Mouse (Mus musculus): ENCODE measurements at regions not wholly inside any gene's neighbourhood (a gene's known extent, or its start where the extent isn't known, plus 50 kb on each side); places are given as distances from the start of the nearest gene placed in this dataset.
"Not testable (repeated sequence)": the region's sequence is repeated elsewhere in the genome, so short reads cannot be mapped to it uniquely, and the experiment has no call there.

- in situ Hi-C loops (cut with MboI, MseI): no loop called here
Measured at GRCm38 (mm10) chr16:50783240-50783639, 192.3 kb upstream of the Ccdc54 start.

DNA sequence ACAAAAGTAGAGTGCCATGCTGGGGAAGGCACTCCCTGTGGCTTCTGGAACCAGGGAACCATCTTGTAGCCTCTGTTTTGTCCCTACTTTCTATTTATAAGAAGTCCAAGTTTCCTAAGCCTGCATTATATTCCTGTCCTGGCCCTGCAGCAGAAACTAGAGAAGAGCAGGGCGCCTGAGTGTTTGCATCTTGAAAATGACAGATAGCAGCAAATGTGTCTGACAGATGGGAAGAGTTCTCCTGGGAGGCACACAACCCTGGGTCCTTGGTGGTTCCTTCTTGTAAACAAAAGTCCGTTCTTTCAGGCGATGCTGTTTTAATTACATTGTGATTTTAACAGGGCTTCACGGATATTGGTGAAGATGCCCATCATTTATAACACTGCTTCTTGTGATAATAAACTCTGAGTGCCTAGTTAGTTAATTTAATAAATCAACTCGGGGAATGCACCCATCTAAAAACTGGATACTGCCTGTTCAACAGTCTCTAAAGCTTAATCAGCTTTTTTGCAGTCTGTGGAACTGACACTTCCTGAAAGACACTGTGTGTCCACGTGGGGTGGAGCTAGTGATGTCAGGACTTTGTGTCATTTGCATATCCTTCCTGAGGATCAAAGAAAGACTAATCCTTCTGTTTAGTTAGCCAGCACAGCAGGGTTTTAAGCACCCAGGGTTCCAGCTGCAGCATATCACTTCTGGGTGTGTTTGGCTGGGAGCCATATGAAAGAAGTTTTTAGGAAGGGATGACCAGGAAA is 188.3 kb upstream of the Ccdc54 start:
- in situ Hi-C loops (cut with MboI, MseI): no loop called here

GRCm38 (mm10) chr16:50774699-50775098 is 183.7 kb upstream of the Ccdc54 start:
- in situ Hi-C loops (cut with MboI, MseI): not testable (repeated sequence)

GRCm38 (mm10) chr16:50766055-50766770 is 175.3 kb upstream of the Ccdc54 start:
- in situ Hi-C loops (cut with MboI, MseI): no loop called here

GRCm38 (mm10) chr16:50762096-50762495 is 171.1 kb upstream of the Ccdc54 start:
- in situ Hi-C loops (cut with MboI, MseI): no loop called here

- in situ Hi-C loops (cut with MboI, MseI): no loop called here
Measured at GRCm38 (mm10) chr16:50759979-50760378, 169.0 kb upstream of the Ccdc54 start.

DNA sequence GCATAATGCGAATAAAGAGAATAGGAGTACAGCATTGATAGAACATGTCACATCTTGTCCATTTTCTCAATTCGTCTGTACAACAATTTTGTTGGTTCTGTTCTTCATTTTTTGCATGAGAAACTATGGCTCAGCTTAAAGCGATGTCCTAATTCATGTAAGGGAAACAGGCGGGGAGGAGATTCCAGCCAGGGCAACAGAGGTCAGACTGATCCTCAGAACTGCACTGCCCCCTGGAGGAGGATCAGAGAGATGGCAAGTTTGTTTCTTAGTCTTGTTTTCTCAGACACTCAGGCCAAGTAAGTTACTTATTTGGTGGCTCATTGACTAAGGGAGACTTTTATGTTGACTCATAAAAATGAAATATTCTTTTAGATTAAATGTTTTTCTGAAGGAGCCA is 165.7 kb upstream of the Ccdc54 start:
- in situ Hi-C loops (cut with MboI, MseI): no loop called here

DNA sequence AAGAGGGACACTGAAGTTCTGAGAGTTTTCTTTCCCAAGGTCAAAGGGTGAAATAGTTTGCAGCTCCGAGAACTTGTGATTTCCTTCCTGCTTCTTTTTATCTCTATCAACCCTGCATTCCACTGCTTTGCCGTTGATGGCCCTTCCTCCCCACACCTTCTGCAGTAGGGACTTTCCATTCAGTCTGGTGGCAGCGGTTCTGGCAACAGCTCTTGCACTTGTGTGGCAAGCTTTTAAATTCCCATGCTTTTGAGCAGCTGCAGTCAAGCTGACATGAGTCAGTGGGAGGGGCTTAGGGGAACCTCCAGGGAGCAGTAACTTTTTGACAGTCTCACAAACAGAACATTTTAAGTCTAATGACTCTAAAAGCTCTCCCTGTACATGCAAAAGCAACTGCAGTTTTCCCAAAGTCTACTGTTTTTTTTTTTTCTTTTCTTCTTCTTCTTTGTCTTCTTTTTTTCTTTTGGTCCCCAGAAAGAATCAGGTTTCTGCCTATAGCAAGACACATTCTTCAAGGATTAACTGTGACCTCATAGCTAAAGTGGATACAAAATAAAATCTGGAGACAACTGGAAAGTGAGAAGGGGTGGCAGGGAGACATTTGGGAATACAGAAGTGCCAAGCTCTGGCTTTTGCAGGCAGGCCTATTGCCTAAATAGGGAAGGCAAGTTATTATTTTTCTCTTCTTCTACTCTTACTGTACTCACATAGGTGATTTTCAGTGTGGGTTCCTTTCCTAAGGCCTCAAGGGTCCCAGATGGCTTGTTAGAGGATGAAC is 162.8 kb upstream of the Ccdc54 start:
- in situ Hi-C loops (cut with MboI, MseI): no loop called here

- in situ Hi-C loops (cut with MboI, MseI): no loop called here
Measured at GRCm38 (mm10) chr16:50753046-50753445, 162.1 kb upstream of the Ccdc54 start.

DNA sequence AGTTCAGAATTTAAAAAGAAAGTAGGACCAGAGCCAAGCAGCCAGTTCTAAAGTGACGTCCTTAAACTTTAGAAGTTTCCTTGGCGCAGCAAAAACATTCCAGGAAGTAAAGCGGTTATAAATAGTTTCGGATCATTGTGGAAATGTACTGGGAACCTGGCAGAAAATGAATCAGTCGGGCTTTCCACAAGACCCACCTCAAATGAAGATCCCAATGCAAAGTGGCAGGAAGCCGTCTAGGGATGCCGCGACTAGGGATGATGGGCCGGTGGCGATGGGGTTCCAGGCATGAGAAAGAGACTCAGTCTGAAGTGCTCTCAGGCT is 161.3 kb upstream of the Ccdc54 start:
- in situ Hi-C loops (cut with MboI, MseI): no loop called here

- in situ Hi-C loops (cut with MboI, MseI): no loop called here
Measured at GRCm38 (mm10) chr16:50751495-50752276, 160.7 kb upstream of the Ccdc54 start.

- in situ Hi-C loops (cut with MboI, MseI): loop anchor here (25.0 kb wide), 1 partner anchor 1235 kb away; no protein-coding TSS in a partner anchor
Measured at GRCm38 (mm10) chr16:50747698-50748097, 156.7 kb upstream of the Ccdc54 start.

GRCm38 (mm10) chr16:50745723-50746122 is 154.8 kb upstream of the Ccdc54 start:
- in situ Hi-C loops (cut with MboI, MseI): loop anchor here (25.0 kb wide), 1 partner anchor 1233 kb away; no protein-coding TSS in a partner anchor

- in situ Hi-C loops (cut with MboI, MseI): loop anchor here (10.0 to 25.0 kb wide), 4 partner anchors 303 to 1225 kb away; partner anchors contain the start of gene Bbx
Measured at GRCm38 (mm10) chr16:50737396-50737843, 146.5 kb upstream of the Ccdc54 start.

DNA sequence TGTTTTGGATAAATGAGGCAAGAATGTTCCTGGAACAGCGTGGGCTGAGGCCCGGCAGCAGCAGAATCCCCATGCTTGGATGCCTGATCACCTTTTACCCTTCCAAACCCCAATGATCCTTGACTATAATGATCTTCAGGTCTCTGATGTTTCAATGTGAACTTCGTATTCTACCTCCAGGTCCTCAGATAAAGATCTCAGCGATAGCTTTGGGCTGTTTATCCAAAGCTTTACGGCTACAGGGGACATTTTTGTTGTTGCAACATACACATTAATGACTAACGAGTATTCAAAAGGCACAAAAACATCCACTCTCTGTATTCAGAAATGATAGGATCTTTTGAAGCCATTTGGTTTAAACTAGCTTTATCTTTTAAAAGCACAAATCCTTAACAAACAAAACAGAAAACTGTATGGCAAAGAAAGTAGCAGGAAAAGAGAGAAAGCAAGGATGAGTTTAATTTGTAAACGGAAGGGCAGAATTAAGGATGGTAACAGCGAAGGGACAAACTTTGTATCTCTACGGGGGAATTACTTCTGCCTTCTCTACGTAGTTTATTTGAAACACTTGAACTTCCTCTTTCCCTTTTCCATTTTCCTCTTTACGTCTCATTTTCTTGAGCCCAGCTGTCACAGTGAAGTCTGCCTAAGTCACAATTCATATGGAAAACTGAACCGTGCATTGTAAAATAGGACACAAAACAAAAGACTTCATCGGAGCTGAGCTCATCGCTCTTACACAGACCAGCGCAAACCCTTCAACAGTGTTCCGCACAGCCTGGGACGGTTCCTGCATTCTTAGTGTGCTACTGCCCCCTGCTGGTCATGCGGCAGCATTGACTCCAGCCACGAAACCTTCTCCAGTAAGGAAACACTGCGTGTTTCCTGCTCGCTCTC is 145.4 kb upstream of the Ccdc54 start:
- in situ Hi-C loops (cut with MboI, MseI): loop anchor here (10.0 to 25.0 kb wide), 4 partner anchors 302 to 1224 kb away; partner anchors contain the start of gene Bbx

DNA sequence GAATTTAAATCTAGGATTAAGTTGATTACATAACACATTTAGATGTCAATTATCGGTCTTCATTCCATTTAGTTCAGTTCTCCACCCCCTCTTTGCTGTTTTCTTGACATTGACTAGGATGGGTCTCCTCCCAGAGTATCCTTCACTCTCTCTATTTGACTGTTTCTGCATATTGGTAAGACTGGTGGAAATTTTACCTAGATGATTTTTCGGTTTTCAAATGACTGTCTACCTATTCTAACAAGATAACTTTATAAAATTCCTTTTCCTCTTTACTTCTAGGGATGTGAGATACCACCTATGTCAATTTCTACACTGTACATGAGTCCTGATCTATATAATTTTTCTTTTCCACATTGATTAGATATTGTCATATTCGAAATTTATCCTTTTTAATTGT is 142.4 kb upstream of the Ccdc54 start:
- in situ Hi-C loops (cut with MboI, MseI): loop anchor here (5.0 to 25.0 kb wide), 5 partner anchors 206 to 1221 kb away; partner anchors contain the start of gene Bbx

DNA sequence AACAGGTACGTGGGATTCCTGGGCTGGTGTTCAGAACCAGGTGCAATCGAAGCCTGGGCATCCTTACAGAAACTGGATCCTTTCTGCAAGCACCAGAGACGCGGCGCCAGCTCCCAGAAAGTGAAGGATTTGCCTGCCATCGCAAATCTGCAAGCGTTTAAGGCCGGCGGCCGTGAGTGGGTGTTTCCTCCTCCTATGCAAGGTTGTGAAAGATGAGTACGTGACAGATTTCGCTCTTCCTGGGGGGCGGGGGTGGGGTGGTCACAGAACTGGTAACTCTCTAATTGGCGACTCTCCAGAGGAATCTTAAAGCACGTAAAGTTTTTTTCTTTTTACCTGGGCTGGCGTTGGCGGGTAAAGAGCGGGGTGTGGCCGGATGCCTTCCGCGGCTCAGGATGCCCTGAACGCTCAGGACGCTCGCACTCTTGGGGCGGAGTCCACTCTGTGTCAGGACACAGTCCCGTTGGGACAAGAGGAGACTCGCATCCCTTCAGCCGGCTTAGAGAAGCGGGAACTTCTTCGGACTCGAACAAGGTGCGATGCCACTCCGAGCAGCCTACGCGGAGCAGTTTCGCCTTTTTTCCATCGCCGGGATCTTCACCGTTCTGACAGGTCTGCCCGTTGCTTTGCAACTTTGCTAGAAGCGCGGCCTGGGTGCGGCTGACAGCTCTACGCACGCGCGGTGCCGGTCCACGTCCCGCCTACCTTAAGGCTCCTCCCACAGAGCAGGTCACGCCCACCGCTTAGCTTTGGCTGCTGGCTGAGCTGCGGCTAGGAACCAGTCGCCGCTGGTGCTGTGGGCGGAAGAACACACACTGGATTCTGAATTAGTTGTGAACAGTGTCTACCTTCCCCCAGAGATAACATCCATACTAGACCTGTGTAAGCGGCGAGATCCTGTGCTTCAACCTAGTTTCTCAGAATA is 141.4 kb upstream of the Ccdc54 start:
- in situ Hi-C loops (cut with MboI, MseI): loop anchor here (5.0 to 25.0 kb wide), 5 partner anchors 205 to 1220 kb away; partner anchors contain the start of gene Bbx

DNA sequence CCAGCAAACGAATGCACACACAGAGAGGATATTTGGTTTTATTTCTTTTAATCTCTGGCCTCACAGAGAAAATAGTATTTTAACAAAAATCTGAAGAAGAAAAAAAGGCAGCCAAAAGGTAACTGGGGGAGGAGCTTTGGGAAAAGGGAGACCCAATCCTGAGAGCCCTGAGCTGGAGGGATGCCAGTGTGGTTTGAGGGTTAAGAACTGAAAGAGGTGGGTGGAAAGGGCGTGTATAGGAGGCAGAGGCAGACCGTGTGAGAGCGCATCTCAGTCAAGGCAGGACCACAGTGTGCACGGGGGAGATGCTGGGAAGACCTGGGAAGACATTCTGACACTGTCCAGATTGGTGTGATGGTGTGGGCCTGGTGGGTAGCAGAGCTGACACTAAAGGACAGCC is 138.4 kb upstream of the Ccdc54 start:
- in situ Hi-C loops (cut with MboI, MseI): loop anchor here (25.0 kb wide), 1 partner anchor 1217 kb away; no protein-coding TSS in a partner anchor

GRCm38 (mm10) chr16:50723144-50723543 is 132.2 kb upstream of the Ccdc54 start:
- in situ Hi-C loops (cut with MboI, MseI): no loop called here
